ENCODE assay signal across 11 mouse cellular contexts in genomic region chr3:51254784-51255183, GRCm38 (mm10).
"Had no signal": no experiment of that assay in that cellular context is flagged by ENCODE, and none has a peak within 500 bp of the region (broad histone marks: within the 10 kb centered on the region; RNA-seq: fewer than 3 reads in every experiment).

No protein-coding gene starts in this region.

- H3K4me2 ChIP-seq: liver, embryonic 11.5 days; lung, embryonic 15.5 days; midbrain, embryonic 13.5 days; neural tube, embryonic 12.5 days had no signal

- ATAC-seq: midbrain, embryonic 13.5 days had no signal

- H3K4me1 ChIP-seq: limb, embryonic 10.5 days; lung, embryonic 15.5 days; midbrain, embryonic 13.5 days; neural tube, embryonic 12.5 days had no signal

- H3K9me3 ChIP-seq: limb, embryonic 10.5 days; lung, embryonic 15.5 days; midbrain, embryonic 13.5 days; neural tube, embryonic 12.5 days had no signal

- H3K4me3 ChIP-seq: left cerebral cortex, adult 2 months; limb, embryonic 10.5 days; lung, embryonic 15.5 days; midbrain, embryonic 13.5 days; neural tube, embryonic 12.5 days had no signal

- H3K27ac ChIP-seq: left cerebral cortex, adult 2 months; limb, embryonic 10.5 days; lung, embryonic 15.5 days; macrophage; midbrain, embryonic 13.5 days; neural tube, embryonic 12.5 days had no signal

- H3K9ac ChIP-seq: lung, embryonic 15.5 days; midbrain, embryonic 13.5 days; neural tube, embryonic 12.5 days had no signal

- H3K27me3 ChIP-seq: lung, embryonic 15.5 days; midbrain, embryonic 13.5 days; neural tube, embryonic 12.5 days had no signal

- DNase-seq: kidney, postnatal 14 days; lung, postnatal 14 days; thymus, adult 2 months; thymus, postnatal 25 days had no signal
